8 mouse cellular contexts compared by ENCODE assay signal in genomic region chr4:154160538-154161390, GRCm38 (mm10). TPM values are rescaled to one million over a fixed set of nuclear protein-coding genes. Genes with fewer than 3 reads are reported as not detected.
A peak's percentile ranks its signal among the peaks of the same experiment; 100 is the strongest.
DNase-seq lines count a peak whose midpoint lies in the region; ATAC-seq lines count a peak whose summit lies in the region.

Gene Tprgl, minus strand, starts transcription at chr4:154160666.

- peaks cover 23% of the 10 kb centered on the region for H3K4me1 ChIP-seq in hindbrain, embryonic 15.5 days (replicated peaks)

- ATAC-seq in hindbrain, embryonic 15.5 days (ENCODE audit: low FRiP score, low read depth) = peak; percentile 96

- H3K27ac ChIP-seq in hindbrain, embryonic 15.5 days (replicated peaks) = peak within 1 kb of the TSS; percentile 83

- H3K27me3 ChIP-seq in hindbrain, embryonic 15.5 days = no peaks in the 10 kb centered on the region

- no peaks in the 10 kb centered on the region for H3K9me3 ChIP-seq in hindbrain, embryonic 15.5 days

- H3K36me3 ChIP-seq in hindbrain, embryonic 15.5 days = peaks cover 28% of the 10 kb centered on the region

- peak within 1 kb of the TSS; percentile 84 for H3K4me2 ChIP-seq in hindbrain, embryonic 15.5 days

- H3K4me3 ChIP-seq in hindbrain, embryonic 15.5 days = peak within 1 kb of the TSS; percentile 80

- WGBS in hindbrain, embryonic 15.5 days = under 1% methylated on average over 69 of the region's 75 CpGs

- peak; percentile 96 for DNase-seq in T-cell, adult 2 months (ENCODE audit: low spot score)
- peak; percentile 96 to 97 for DNase-seq in cerebellum, postnatal 36 days
- peak; percentile 93 to 97 for DNase-seq in frontal cortex, postnatal 36 days (ENCODE audit: low spot score in 2 of 2)
- peak; percentile 94 for DNase-seq in left cerebral cortex, adult 11 months (ENCODE audit: low spot score)
- DNase-seq in lung, postnatal 4 days = peak; percentile 98 to 99
- peak; percentile 92 for DNase-seq in retina, postnatal 7 days (ENCODE audit: low read depth, low spot score)
- peak; percentile 93 for DNase-seq in urinary bladder, adult 2 months (ENCODE audit: low spot score)

- H3K9ac ChIP-seq in hindbrain, embryonic 15.5 days = peak within 1 kb of the TSS; percentile 86

RNA-seq across cellular contexts. Expression of gene Tprgl, which starts in this region (rescaled TPM):
- polyA plus RNA-seq in hindbrain, embryonic 15.5 days (2015; fragmentation: Nextera tagmentation; extraction: Ambion mirVana) = 209 and 219 TPM in 2 replicates
- 164 and 166 TPM in 2 replicates for polyA plus RNA-seq in urinary bladder, adult 2 months (2012; rRNA removed)

Comparison
In these comparisons a context has a peak if more than half of its experiments do, and no peak if none do; other contexts are left out.
1. Peak in every context shown above with its lines: DNase-seq, ATAC-seq, H3K4me3 ChIP-seq and H3K27ac ChIP-seq.